ENCODE assay signal across 9 mouse cellular contexts in the genomic region with DNA sequence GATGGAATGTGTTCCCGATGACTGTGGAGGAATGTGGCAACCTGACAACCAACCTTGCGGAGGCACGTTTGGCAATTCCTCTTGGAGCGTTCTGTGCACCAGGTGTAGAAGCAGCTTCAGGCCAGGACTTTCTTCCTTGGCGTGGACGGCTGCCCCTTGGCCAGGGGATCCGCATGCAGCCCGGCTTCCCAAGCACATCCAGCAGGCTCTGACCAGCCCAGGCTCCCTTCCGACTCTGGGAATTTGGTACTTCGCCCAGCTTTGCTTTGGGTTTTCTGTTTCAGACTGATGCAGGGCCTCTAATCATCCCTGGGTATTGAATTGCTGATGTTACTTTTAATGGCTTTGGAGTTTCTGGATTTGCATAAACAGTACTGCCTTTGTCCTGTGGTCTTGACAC. TPM values are rescaled to one million over a fixed set of nuclear protein-coding genes. Genes with fewer than 3 reads are reported as not detected.
DNase-seq lines count a peak whose midpoint lies in the region.
"Had no signal": no experiment of that assay in that cellular context is flagged by ENCODE, and none has a peak within 500 bp of the region (broad histone marks: within the 10 kb centered on the region; RNA-seq: fewer than 3 reads in every experiment).

No protein-coding gene starts in this region.

- DNase-seq in cerebellum, postnatal 10 days, result peak; percentile 69 to 78
- DNase-seq in cerebellum, adult 8-10 months, result no peak
- DNase-seq in testis, postnatal 10 days (ENCODE audit: low spot score), result peak; percentile 44
- no peak for DNase-seq in testis, postnatal 14 days (ENCODE audit: low spot score)
- peak; percentile 56 for DNase-seq in heart, postnatal 4 days
- DNase-seq in lung, postnatal 36 days, result no peak
- no peak for DNase-seq in adrenal gland, postnatal 25 days
- no peak for DNase-seq in kidney, postnatal 25 days
- DNase-seq: cerebellum, adult 11-12 months had no signal

RNA-seq across cellular contexts. Expression of gene Colgalt2, which starts 14.8 kb away (rescaled TPM):
- 1 to 10 TPM; 2.3 to 3.2 TPM for total RNA-seq in heart, postnatal 4 days (2021)
- 2.6 and 4.4 TPM in 2 replicates for total RNA-seq in adrenal gland, postnatal 25 days (2021)

RNA-seq across cellular contexts. Expression of gene Tsen15, which starts 28.0 kb away (rescaled TPM):
- total RNA-seq in heart, postnatal 4 days (2021), result 10 to 100 TPM; 24.0 to 24.2 TPM
- 31.4 and 33.8 TPM in 2 replicates for total RNA-seq in adrenal gland, postnatal 25 days (2021)

Comparison
In these comparisons a context has a peak if more than half of its experiments do, and no peak if none do; other contexts are left out.
1. DNase-seq: peak in cerebellum, postnatal 10 days (2 of 2), testis, postnatal 10 days (single experiment) and heart, postnatal 4 days (single experiment); none in cerebellum, adult 8-10 months (single experiment), testis, postnatal 14 days (single experiment), lung, postnatal 36 days (single experiment), adrenal gland, postnatal 25 days (single experiment) and kidney, postnatal 25 days (0 of 2).